In the genomic region with DNA sequence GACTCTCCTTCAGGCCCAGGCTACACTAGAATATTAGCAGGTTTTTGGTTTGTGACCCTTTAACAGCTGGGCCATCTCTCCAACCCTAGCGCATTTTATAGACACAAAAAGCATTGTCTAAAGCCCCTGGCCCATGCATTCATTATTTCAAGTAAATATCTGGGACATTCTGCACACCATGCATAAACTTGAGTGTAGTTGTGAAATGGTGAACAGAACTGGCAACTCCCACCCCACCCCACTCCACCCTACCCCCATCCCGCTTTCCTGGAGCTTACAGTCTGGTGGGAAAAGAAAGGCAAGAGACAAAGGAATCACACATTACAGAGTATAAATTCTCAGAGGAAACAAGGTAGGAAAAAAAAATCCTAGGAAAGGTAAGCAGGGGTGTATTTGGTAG, we compare ENCODE assay signal across 8 mouse cellular contexts. TPM values are rescaled to one million over a fixed set of nuclear protein-coding genes. Genes with fewer than 3 reads are reported as not detected.
DNase-seq lines count a peak whose midpoint lies in the region; ATAC-seq and TF ChIP-seq lines count a peak whose summit lies in the region.

TSS of gene H2afy (minus strand) at position 162 of the 400 bp plus-strand sequence.

- 0 out of 2 replicates have a peak, but pooled peaks cover 3% of the 10 kb centered on the region for H3K9me3 ChIP-seq in embryonic facial prominence, embryonic 10.5 days
- no peaks in the 10 kb centered on the region for H3K9me3 ChIP-seq in heart, embryonic 10.5 days
- no peaks in the 10 kb centered on the region; the same call in 1 of the 2 replicates for H3K9me3 ChIP-seq in midbrain, embryonic 16.5 days (replicated peaks; ENCODE audit: control insufficient read depth, low read length, poor library complexity, severe bottlenecking)

- H3K4me1 ChIP-seq in lung, adult 2 months (ENCODE audit: control insufficient read depth, insufficient read depth, low read length): peaks cover 10% of the 10 kb centered on the region; the same call in 1 of the 2 replicates
- H3K4me1 ChIP-seq in embryonic facial prominence, embryonic 10.5 days: peaks cover 54% of the 10 kb centered on the region
- peaks cover 37% of the 10 kb centered on the region for H3K4me1 ChIP-seq in heart, embryonic 10.5 days
- H3K4me1 ChIP-seq in midbrain, embryonic 16.5 days (ENCODE audit: control insufficient read depth, insufficient read depth, low read length): peaks cover 21% of the 10 kb centered on the region

- H3K4me3 ChIP-seq in lung, adult 2 months (replicated peaks; ENCODE audit: extremely low read depth, low read depth, low read length): peak within 1 kb of the TSS; percentile 78
- peak within 1 kb of the TSS; percentile 87 for H3K4me3 ChIP-seq in embryonic facial prominence, embryonic 10.5 days
- H3K4me3 ChIP-seq in heart, embryonic 10.5 days: peak within 1 kb of the TSS; percentile 97
- H3K4me3 ChIP-seq in midbrain, embryonic 16.5 days (ENCODE audit: low read depth, low read length): peak within 1 kb of the TSS; percentile 96

- no peak for TF ChIP-seq CTCF in lung, adult 2 months (IDR thresholded peaks at IDR 0.05; ENCODE audit: insufficient read depth, low read length)

- H3K27me3 ChIP-seq in embryonic facial prominence, embryonic 10.5 days (replicated peaks; ENCODE audit: low read depth, poor library complexity, severe bottlenecking): no peaks in the 10 kb centered on the region
- H3K27me3 ChIP-seq in heart, embryonic 10.5 days (ENCODE audit: insufficient read depth, poor library complexity, severe bottlenecking): no peaks in the 10 kb centered on the region
- H3K27me3 ChIP-seq in midbrain, embryonic 16.5 days (ENCODE audit: control insufficient read depth, insufficient read depth, low read depth, low read length): no peaks in the 10 kb centered on the region

- WGBS in lung, adult 2 months: 96% methylated on average over 2 of the region's 2 CpGs
- 76% methylated on average over 2 of the region's 2 CpGs for WGBS in embryonic facial prominence, embryonic 10.5 days
- 84% methylated on average over 2 of the region's 2 CpGs for WGBS in heart, embryonic 10.5 days
- WGBS in midbrain, embryonic 16.5 days: 75% methylated on average over 2 of the region's 2 CpGs

- no peak for ATAC-seq in midbrain, embryonic 16.5 days

- peak within 1 kb of the TSS; percentile 99 for H3K27ac ChIP-seq in embryonic facial prominence, embryonic 10.5 days (replicated peaks)
- H3K27ac ChIP-seq in heart, embryonic 10.5 days: peak within 1 kb of the TSS; percentile 99
- H3K27ac ChIP-seq in midbrain, embryonic 16.5 days (ENCODE audit: low read length): peak within 1 kb of the TSS; percentile 87

- H3K36me3 ChIP-seq in embryonic facial prominence, embryonic 10.5 days (replicated peaks): peaks cover 25% of the 10 kb centered on the region
- H3K36me3 ChIP-seq in heart, embryonic 10.5 days: 0 out of 2 replicates have a peak, but pooled peaks cover 11% of the 10 kb centered on the region
- no peaks in the 10 kb centered on the region for H3K36me3 ChIP-seq in midbrain, embryonic 16.5 days (ENCODE audit: control insufficient read depth, insufficient read depth, low read length)

- no peak for DNase-seq in lung, adult 2 months
- DNase-seq in lung, postnatal 14 days: no peak
- DNase-seq in embryonic facial prominence, embryonic 10.5 days (ENCODE audit: low spot score): no peak
- no peak for DNase-seq in heart, embryonic 10.5 days (ENCODE audit: low spot score)
- DNase-seq in layer of hippocampus, postnatal 36 days: no peak
- no peak for DNase-seq in adipocyte (ENCODE audit: low spot score)
- DNase-seq in cerebellum, postnatal 10 days: no peak

- TF ChIP-seq POLR2A in lung, adult 2 months (IDR thresholded peaks at IDR 0.05; ENCODE audit: borderline replicate concordance, extremely low read depth, low read depth, low read length): no peak

- peak within 1 kb of the TSS; percentile 96 for H3K9ac ChIP-seq in midbrain, embryonic 16.5 days (ENCODE audit: low read depth, low read length)

- peak within 1 kb of the TSS; percentile 86 for H3K4me2 ChIP-seq in midbrain, embryonic 16.5 days (ENCODE audit: low read length)

RNA-seq across cellular contexts. Expression of gene H2afy, which starts in this region (rescaled TPM):
- 85.2 and 110 TPM in 2 replicates for polyA plus RNA-seq in lung, adult 2 months (2012; rRNA removed)
- polyA plus RNA-seq in embryonic facial prominence, embryonic 10.5 days (2016; fragmentation: Nextera tagmentation; extraction: Ambion mirVana): 478 and 497 TPM in 2 replicates
- polyA plus RNA-seq in heart, embryonic 10.5 days (2016; fragmentation: Nextera tagmentation; extraction: Ambion mirVana): 134 and 287 TPM in 2 replicates
- 100 to 1,000 TPM; 120 to 128 TPM for total RNA-seq in layer of hippocampus, postnatal 36 days (2021)
- polyA plus RNA-seq in midbrain, embryonic 16.5 days (2015; fragmentation: Nextera tagmentation; extraction: Ambion mirVana): 243 and 285 TPM in 2 replicates
